Mouse (Mus musculus) CH12.LX (cell line): Measurements from ENCODE around the gene Abhd14a. TPM values are rescaled to one million over a fixed set of nuclear protein-coding genes. Genes with fewer than 3 reads are reported as not detected.

Experiments used
- DNase-seq: peaks from one replicate; pipeline ENCODE4 v3.0.0-alpha.2; 2013; ENCODE audit errors: extremely low read depth
- H3K27ac ChIP-seq: 2 replicates; pipeline ENCODE4 v1.5.1; 2012; ENCODE audit warnings: low read depth, mild to moderate bottlenecking, control low read depth, moderate library complexity; ENCODE audit not compliant: insufficient read depth
- H3K27me3 ChIP-seq: replicated peaks from 2 replicates; pipeline ENCODE3; 2012; ENCODE audit warnings: inconsistent platforms
- H3K36me3 ChIP-seq, 2 experiments: replicated peaks in 1 of 2; 2 replicates each; pipeline versions ENCODE3 to v1.6.1; 2012; ENCODE audit warnings: inconsistent platforms in 1 of 2, low read length in 1 of 2, mild to moderate bottlenecking in 1 of 2, mixed read lengths in 1 of 2, moderate library complexity in 1 of 2; ENCODE audit not compliant: control insufficient read depth in 1 of 2, insufficient read depth in 1 of 2
- H3K4me1 ChIP-seq, 2 experiments: 2 replicates each; pipeline ENCODE4 v1.6.1; 2012; ENCODE audit warnings: inconsistent platforms in 1 of 2, moderate library complexity in 1 of 2; ENCODE audit not compliant: insufficient read depth in 2 of 2, control insufficient read depth in 1 of 2
- H3K4me2 ChIP-seq: 2 replicates; pipeline ENCODE4 v1.6.1; 2012; ENCODE audit warnings: low read depth, mild to moderate bottlenecking, control low read depth; ENCODE audit not compliant: poor library complexity, insufficient read depth, severe bottlenecking
- H3K4me3 ChIP-seq, 3 experiments: fragments of 150-350 bp in 1 of 3; sonication (generic) in 1 of 3; replicated peaks in 1 of 3; 2 replicates each; pipeline versions ENCODE3 to v1.5.1; 2011 to 2012; ENCODE audit warnings: low read depth in 2 of 3, low read length in 2 of 3, mild to moderate bottlenecking in 2 of 3, moderate library complexity in 2 of 3, control low read depth in 1 of 3, improper control_type of control experiment in 1 of 3, inconsistent platforms in 1 of 3, mixed read lengths in 1 of 3; ENCODE audit not compliant: poor library complexity in 1 of 3
- H3K79me2 ChIP-seq: replicated peaks from 2 replicates; pipeline ENCODE4 v1.6.1; 2012; ENCODE audit warnings: mild to moderate bottlenecking, moderate library complexity; ENCODE audit not compliant: control insufficient read depth, poor library complexity, insufficient read depth, severe bottlenecking; ENCODE audit errors: extremely low read depth
- H3K9ac ChIP-seq: 2 replicates; pipeline ENCODE4 v1.6.1; 2012; ENCODE audit warnings: low read depth, mild to moderate bottlenecking, control low read depth, moderate library complexity; ENCODE audit not compliant: insufficient read depth
- H3K9me3 ChIP-seq: replicated peaks from 2 replicates; pipeline ENCODE3; 2012; ENCODE audit warnings: low read length, inconsistent platforms, mixed read lengths
- BHLHE40 ChIP-seq: IDR thresholded peaks from 2 replicates; pipeline ENCODE4 v1.6.1; 2011; ENCODE audit warnings: mild to moderate bottlenecking, low read depth, low read length, improper control_type of control experiment
- CHD1 ChIP-seq: IDR thresholded peaks from 2 replicates; pipeline ENCODE4 v1.6.1; 2012; ENCODE audit warnings: low read depth, low read length, improper control_type of control experiment, inconsistent platforms
- CHD2 ChIP-seq: IDR thresholded peaks from 2 replicates; pipeline ENCODE4 v1.6.1; 2011; ENCODE audit warnings: low read length, improper control_type of control experiment
- CTCF ChIP-seq, 2 experiments: IDR thresholded peaks in 1 of 2; conservative IDR thresholded peaks in 1 of 2; 2 replicates each; pipeline ENCODE4 v1.5.1; 2011 to 2012; ENCODE audit warnings: low read depth in 2 of 2, low read length in 2 of 2, improper control_type of control experiment in 1 of 2, inconsistent platforms in 1 of 2, mild to moderate bottlenecking in 1 of 2, moderate library complexity in 1 of 2
- E2F4 ChIP-seq: IDR thresholded peaks from 2 replicates; pipeline ENCODE4 v1.6.1; 2011; ENCODE audit warnings: low read depth, low read length, improper control_type of control experiment; ENCODE audit not compliant: insufficient replicate concordance
- ELF1 ChIP-seq: IDR thresholded peaks from 2 replicates; pipeline ENCODE4 v1.6.1; 2014; ENCODE audit warnings: low read depth, mild to moderate bottlenecking, inconsistent platforms, low read length, improper control_type of control experiment
- EP300 ChIP-seq: IDR thresholded peaks from 2 replicates; pipeline ENCODE4 v1.6.1; 2011; ENCODE audit warnings: low read length, improper control_type of control experiment
- ETS1 ChIP-seq: conservative IDR thresholded peaks from 2 replicates; pipeline ENCODE4 v1.6.1; 2012; ENCODE audit warnings: low read depth, mild to moderate bottlenecking, inconsistent platforms, low read length, improper control_type of control experiment, moderate library complexity
- GABPA ChIP-seq: IDR thresholded peaks from 2 replicates; pipeline ENCODE4 v1.6.1; 2012; ENCODE audit warnings: low read depth, low read length, improper control_type of control experiment, inconsistent platforms; ENCODE audit not compliant: insufficient replicate concordance
- HCFC1 ChIP-seq: IDR thresholded peaks from 2 replicates; pipeline ENCODE4 v1.6.1; 2012; ENCODE audit warnings: low read depth, mild to moderate bottlenecking, inconsistent platforms, low read length, improper control_type of control experiment
- IRF4 ChIP-seq: IDR thresholded peaks from 2 replicates; pipeline ENCODE4 v1.6.1; 2014; ENCODE audit warnings: low read depth, mild to moderate bottlenecking, inconsistent platforms, low read length, improper control_type of control experiment
- JUND ChIP-seq: conservative IDR thresholded peaks from 2 replicates; pipeline ENCODE4 v1.6.1; 2011; ENCODE audit warnings: low read depth, low read length, improper control_type of control experiment
- KAT2A ChIP-seq: IDR thresholded peaks from 2 replicates; pipeline ENCODE4 v1.6.1; 2012; ENCODE audit warnings: low read length, improper control_type of control experiment, inconsistent platforms; ENCODE audit not compliant: insufficient replicate concordance
- MAFK ChIP-seq: IDR thresholded peaks from 2 replicates; pipeline ENCODE4 v1.6.1; 2011; ENCODE audit warnings: low read length, improper control_type of control experiment; ENCODE audit not compliant: insufficient replicate concordance
- MAX ChIP-seq: IDR thresholded peaks from 2 replicates; pipeline ENCODE4 v1.6.1; 2011; ENCODE audit warnings: low read length, improper control_type of control experiment
- MAZ ChIP-seq: IDR thresholded peaks from 2 replicates; pipeline ENCODE4 v1.6.1; 2012; ENCODE audit warnings: low read depth, mild to moderate bottlenecking, inconsistent platforms, low read length, improper control_type of control experiment, moderate library complexity
- MEF2A ChIP-seq: IDR thresholded peaks from 2 replicates; pipeline ENCODE4 v1.6.1; 2014; ENCODE audit warnings: low read depth, mild to moderate bottlenecking, inconsistent platforms, low read length, improper control_type of control experiment, borderline replicate concordance
- MXI1 ChIP-seq: IDR thresholded peaks from 2 replicates; pipeline ENCODE4 v1.6.1; 2011; ENCODE audit warnings: mild to moderate bottlenecking, low read depth, low read length, improper control_type of control experiment
- MYC ChIP-seq: IDR thresholded peaks from 2 replicates; pipeline ENCODE4 v1.6.1; 2011; ENCODE audit warnings: low read depth, mild to moderate bottlenecking, improper control_type of control experiment, low read length
- NELFE ChIP-seq: IDR thresholded peaks from 2 replicates; pipeline ENCODE4 v1.6.1; 2011; ENCODE audit warnings: low read depth, low read length, improper control_type of control experiment
- NRF1 ChIP-seq: IDR thresholded peaks from 2 replicates; pipeline ENCODE4 v1.6.1; 2014; ENCODE audit warnings: low read depth, mild to moderate bottlenecking, inconsistent platforms, low read length, improper control_type of control experiment, moderate library complexity
- POLR2A ChIP-seq: IDR thresholded peaks from 2 replicates; pipeline ENCODE4 v1.6.1; 2011; ENCODE audit warnings: low read depth, mild to moderate bottlenecking, improper control_type of control experiment, low read length
- POLR2AphosphoS2 ChIP-seq: IDR thresholded peaks from 2 replicates; pipeline ENCODE4 v1.6.1; 2011; ENCODE audit warnings: low read depth, low read length, improper control_type of control experiment
- RAD21 ChIP-seq: IDR thresholded peaks from 2 replicates; pipeline ENCODE4 v1.6.1; 2011; ENCODE audit warnings: low read depth, mild to moderate bottlenecking, low read length, improper control_type of control experiment, moderate library complexity
- SMC3 ChIP-seq: IDR thresholded peaks from 2 replicates; pipeline ENCODE4 v1.6.1; 2011; ENCODE audit warnings: low read depth, low read length, improper control_type of control experiment
- TBP ChIP-seq: conservative IDR thresholded peaks from 2 replicates; pipeline ENCODE4 v1.6.1; 2011; ENCODE audit warnings: low read depth, low read length, improper control_type of control experiment
- TCF12 ChIP-seq: IDR thresholded peaks from 2 replicates; pipeline ENCODE4 v1.6.1; 2014; ENCODE audit warnings: low read depth, mild to moderate bottlenecking, inconsistent platforms, low read length, improper control_type of control experiment
- UBTF ChIP-seq: IDR thresholded peaks from 2 replicates; pipeline ENCODE4 v1.6.1; 2012; ENCODE audit warnings: low read depth, mild to moderate bottlenecking, inconsistent platforms, low read length, improper control_type of control experiment, moderate library complexity
- USF1 ChIP-seq: IDR thresholded peaks from 2 replicates; pipeline ENCODE4 v1.6.1; 2014; ENCODE audit warnings: low read depth, mild to moderate bottlenecking, inconsistent platforms, low read length, improper control_type of control experiment
- USF2 ChIP-seq: conservative IDR thresholded peaks from 2 replicates; pipeline ENCODE4 v1.6.1; 2011; ENCODE audit warnings: low read depth, low read length, improper control_type of control experiment
- ZC3H11A ChIP-seq: IDR thresholded peaks from 2 replicates; pipeline ENCODE4 v1.6.1; 2012; ENCODE audit warnings: low read depth, mild to moderate bottlenecking, inconsistent platforms, low read length, improper control_type of control experiment
- ZMIZ1 ChIP-seq: IDR thresholded peaks from 2 replicates; pipeline ENCODE4 v1.6.1; 2012; ENCODE audit warnings: low read depth, mild to moderate bottlenecking, inconsistent platforms, low read length, improper control_type of control experiment
- ZNF384 ChIP-seq: IDR thresholded peaks from 2 replicates; pipeline ENCODE4 v1.6.1; 2012; ENCODE audit warnings: low read depth, low read length, improper control_type of control experiment, inconsistent platforms
- dilution Hi-C: fragments of 300-500 bp; cut with MboI; formaldehyde crosslinking; loops from 2 replicates; pipeline ENCODE4 v1.14.3; 2020; ENCODE audit warnings: low sequenced_read_pairs; ENCODE audit not compliant: extremely low pct_unique_long_range_greater_than_20kb, extremely low pct_ligation_motif_present
- in situ Hi-C: fragments of 300-500 bp; cut with MboI; formaldehyde crosslinking; loops from 3 replicates; pipeline ENCODE4 v1.14.3; 2019; ENCODE audit warnings: low sequenced_read_pairs, low pct_ligation_motif_present, low pct_unique_long_range_greater_than_20kb, mixed read lengths
- polyA plus RNA-seq: library from polyadenylated mRNA; unstranded; fragments of >175 nt; gene quantifications from 2 replicates; pipeline ENCODE4 v1.2.1, GENCODE M21; 2012; ENCODE audit warnings: low read depth; ENCODE audit not compliant: insufficient read length
- total RNA-seq, 2 experiments: library from RNA; depleted of rRNA; stranded (reverse); fragments of 300-350 nt in 1 of 2; fragments of >200 nt in 1 of 2; gene quantifications; 2 replicates each; pipeline ENCODE4 v1.2.3; 2012 to 2014

Abhd14a gene
- total and polyA plus RNA-seq, 3 experiments, result 18.2 to 23.3 (median 20.4) TPM

- no peaks in the 10 kb centered on the region for H3K27me3 ChIP-seq
- peaks cover 34 to 36% of the 10 kb centered on the region in 2 experiments for H3K36me3 ChIP-seq
- H3K9me3 ChIP-seq, result no peaks in the 10 kb centered on the region
- in situ Hi-C loops (no loop called here), dilution Hi-C loops (no loop called here)
- H3K4me3 ChIP-seq, result peak overlapping the region; percentile 52 to 100 (median 57)
- DNase-seq, result no peak
- peak overlapping the region; percentile 64 for H3K27ac ChIP-seq
- H3K4me2 ChIP-seq, result peak overlapping the region; percentile 97
- TF ChIP-seq CHD2 (no peak), TCF12 (no peak), ETS1 (no peak), ZMIZ1 (no peak), BHLHE40 (no peak), USF1 (no peak), POLR2A (no peak), RAD21 (no peak; the same call in none of the 2 replicates), TBP (no peak), MYC (no peak), CTCF (conservative IDR thresholded peaks at IDR 0.05 in 1 of 2, IDR thresholded peaks at IDR 0.05 in 1 of 2; ENCODE audit: low read depth in 2 of 2, low read length in 2 of 2) (peak in 1 of 2 experiments; percentile 22; a peak in 1 of 4 replicates), ZNF384 (peak; percentile 63; the same call in 1 of the 2 replicates)
- H3K79me2 ChIP-seq, result peaks cover 27% of the 10 kb centered on the region
- peak overlapping the region; percentile 73 for H3K9ac ChIP-seq
- H3K4me1 ChIP-seq, result peaks cover 2 to 23% of the 10 kb centered on the region in 2 experiments; a peak in 3 of 4 replicates
Measured at GRCm38 (mm10) chr9:106428719-106429220, 18.7 kb downstream of the Abhd14a start.

- peaks cover 3% of the 10 kb centered on the region for H3K27me3 ChIP-seq
- no peak overlapping the region for H3K9ac ChIP-seq
- H3K27ac ChIP-seq, result no peak overlapping the region
- no peaks in the 10 kb centered on the region for H3K9me3 ChIP-seq
- dilution Hi-C loops, result no loop called here
- in situ Hi-C loops, result no loop called here
- no peak overlapping the region for H3K4me3 ChIP-seq
- DNase-seq, result peak; percentile 82
- H3K79me2 ChIP-seq, result no peaks in the 10 kb centered on the region
- H3K36me3 ChIP-seq, result no peaks in the 10 kb centered on the region
- peaks cover 0 to 5% of the 10 kb centered on the region in 2 experiments; a peak in 1 of 4 replicates for H3K4me1 ChIP-seq
- no peak overlapping the region for H3K4me2 ChIP-seq
- no peak for TF ChIP-seq USF2
- TF ChIP-seq ZC3H11A, result peak; percentile 74
- no peak for TF ChIP-seq IRF4
- TF ChIP-seq GABPA, result no peak
- no peak for TF ChIP-seq JUND
- TF ChIP-seq HCFC1, result no peak
- no peak for TF ChIP-seq ZMIZ1
- no peak for TF ChIP-seq MAFK
- TF ChIP-seq ETS1, result no peak
- no peak for TF ChIP-seq MAZ
- TF ChIP-seq ELF1, result no peak
- no peak for TF ChIP-seq ZNF384
- peak; percentile 98 for TF ChIP-seq MAX
- TF ChIP-seq NELFE, result peak; percentile 47; the same call in 1 of the 2 replicates
- no peak for TF ChIP-seq E2F4
- TF ChIP-seq CHD1, result no peak
- TF ChIP-seq MYC, result peak; percentile 99
- TF ChIP-seq USF1, result no peak
- peak; percentile 96 for TF ChIP-seq SMC3
- TF ChIP-seq CTCF (conservative IDR thresholded peaks at IDR 0.05 in 1 of 2, IDR thresholded peaks at IDR 0.05 in 1 of 2; ENCODE audit: low read depth in 2 of 2, low read length in 2 of 2), result peak; percentile 77 to 98
- no peak for TF ChIP-seq TBP
- no peak for TF ChIP-seq POLR2AphosphoS2
- TF ChIP-seq EP300, result no peak
- no peak for TF ChIP-seq MEF2A
- peak; percentile 40; the same call in 1 of the 2 replicates for TF ChIP-seq MXI1
- TF ChIP-seq NRF1, result no peak
- TF ChIP-seq KAT2A, result no peak
- TF ChIP-seq TCF12, result no peak
- TF ChIP-seq UBTF, result no peak
- TF ChIP-seq CHD2, result no peak
Measured at GRCm38 (mm10) chr9:106421865-106422160, 25.7 kb downstream of the Abhd14a start.
